Mouse (Mus musculus) bone marrow macrophage, adult 2 months (primary cell): Measurements from ENCODE around the gene Nectin1.

Experiments used
- CTCF ChIP-seq: IDR thresholded peaks from 2 replicates; pipeline ENCODE4 v1.5.1; 2012; ENCODE audit warnings: low read depth, mild to moderate bottlenecking, low read length, moderate library complexity
- POLR2A ChIP-seq: IDR thresholded peaks from 2 replicates; pipeline ENCODE4 v1.6.1; 2012; ENCODE audit warnings: mild to moderate bottlenecking, low read depth, low read length, borderline replicate concordance

GRCm38 (mm10) chr9:43732671-43733070 is 11.1 kb upstream of the Nectin1 start:
- TF ChIP-seq CTCF (no peak), POLR2A (no peak)
